Mouse (Mus musculus) MEL (cell line): ENCODE measurements around the gene Uncx.

Source experiments
- CHD1 ChIP-seq: IDR thresholded peaks from 2 replicates; pipeline ENCODE4 v1.6.1; 2012; ENCODE audit warnings: low read depth, mild to moderate bottlenecking, inconsistent platforms, low read length, improper control_type of control experiment
- CHD2 ChIP-seq: IDR thresholded peaks from 2 replicates; pipeline ENCODE4 v1.6.1; 2011; ENCODE audit warnings: low read length, improper control_type of control experiment
- CTCF ChIP-seq, 3 experiments: IDR thresholded peaks in 2 of 3; conservative IDR thresholded peaks in 1 of 3; 2 replicates each; pipeline ENCODE4 v1.5.1; 2011 to 2012; ENCODE audit warnings: low read length in 3 of 3, low read depth in 2 of 3, mild to moderate bottlenecking in 2 of 3, improper control_type of control experiment in 1 of 3, inconsistent platforms in 1 of 3, mixed read lengths in 1 of 3, moderate library complexity in 1 of 3; ENCODE audit not compliant: control insufficient read depth in 1 of 3, insufficient read depth in 1 of 3, poor library complexity in 1 of 3, severe bottlenecking in 1 of 3
- E2F4 ChIP-seq: IDR thresholded peaks from 2 replicates; pipeline ENCODE4 v1.6.1; 2011; ENCODE audit warnings: low read depth, low read length, improper control_type of control experiment, borderline replicate concordance
- EP300 ChIP-seq, 2 experiments: IDR thresholded peaks; 2 replicates each; pipeline ENCODE4 v1.6.1; 2011; ENCODE audit warnings: improper control_type of control experiment in 2 of 2, low read length in 2 of 2, low read depth in 1 of 2, mild to moderate bottlenecking in 1 of 2
- HCFC1 ChIP-seq: IDR thresholded peaks from 2 replicates; pipeline ENCODE4 v1.6.1; 2012; ENCODE audit warnings: low read depth, mild to moderate bottlenecking, inconsistent platforms, low read length, improper control_type of control experiment, moderate library complexity
- POLR2A ChIP-seq, 2 experiments: IDR thresholded peaks; 2 replicates each; pipeline ENCODE4 v1.6.1; 2011 to 2012; ENCODE audit warnings: low read length in 2 of 2, mild to moderate bottlenecking in 2 of 2, control low read depth in 1 of 2, improper control_type of control experiment in 1 of 2, low read depth in 1 of 2, moderate library complexity in 1 of 2; ENCODE audit not compliant: control insufficient read depth in 1 of 2, insufficient read depth in 1 of 2, poor library complexity in 1 of 2
- SIN3A ChIP-seq: IDR thresholded peaks from 2 replicates; pipeline ENCODE4 v1.6.1; 2012; ENCODE audit warnings: low read length, improper control_type of control experiment, inconsistent platforms
- TBP ChIP-seq: IDR thresholded peaks from 2 replicates; pipeline ENCODE4 v1.8.0; 2011; ENCODE audit warnings: low read depth, low read length, improper control_type of control experiment
- TCF12 ChIP-seq: IDR thresholded peaks from 2 replicates; pipeline ENCODE4 v1.6.1; 2014; ENCODE audit warnings: low read depth, mild to moderate bottlenecking, inconsistent platforms, low read length, improper control_type of control experiment, moderate library complexity
- UBTF ChIP-seq: IDR thresholded peaks from 2 replicates; pipeline ENCODE4 v1.6.1; 2012; ENCODE audit warnings: low read depth, mild to moderate bottlenecking, inconsistent platforms, low read length, improper control_type of control experiment, moderate library complexity, borderline replicate concordance; ENCODE audit not compliant: insufficient read depth
- USF1 ChIP-seq: IDR thresholded peaks from 2 replicates; pipeline ENCODE4 v1.6.1; 2014; ENCODE audit warnings: low read depth, mild to moderate bottlenecking, inconsistent platforms, low read length, improper control_type of control experiment, moderate library complexity
- ZMIZ1 ChIP-seq: IDR thresholded peaks from 2 replicates; pipeline ENCODE4 v1.6.1; 2012; ENCODE audit warnings: low read depth, mild to moderate bottlenecking, inconsistent platforms, low read length, improper control_type of control experiment, moderate library complexity
- ZNF384 ChIP-seq: IDR thresholded peaks from 2 replicates; pipeline ENCODE4 v1.6.1; 2012; ENCODE audit warnings: low read depth, mild to moderate bottlenecking, inconsistent platforms, low read length, improper control_type of control experiment

GRCm38 (mm10) chr5:139559782-139560181 is 16.5 kb downstream of the Uncx start:
- TF ChIP-seq ZNF384 (no peak), POLR2A (IDR thresholded peaks at IDR 0.05; ENCODE audit: control insufficient read depth in 1 of 2, insufficient read depth in 1 of 2, low read depth in 1 of 2, low read length in 2 of 2, poor library complexity in 1 of 2) (no peak), TBP (no peak), CHD2 (no peak), SIN3A (no peak), CTCF (IDR thresholded peaks at IDR 0.05 in 2 of 3, conservative IDR thresholded peaks at IDR 0.05 in 1 of 3; ENCODE audit: control insufficient read depth in 1 of 3, insufficient read depth in 1 of 3, low read depth in 2 of 3, low read length in 3 of 3, poor library complexity in 1 of 3, severe bottlenecking in 1 of 3) (no peak), HCFC1 (no peak), CHD1 (no peak), E2F4 (no peak), EP300 (IDR thresholded peaks at IDR 0.05; ENCODE audit: low read depth in 1 of 2, low read length in 2 of 2) (no peak), USF1 (no peak), ZMIZ1 (no peak), UBTF (no peak), TCF12 (no peak)
